Mouse (Mus musculus): ENCODE measurements at regions not wholly inside any gene's neighbourhood (a gene's known extent, or its start where the extent isn't known, plus 50 kb on each side); places are given as distances from the start of the nearest gene placed in this dataset.

GRCm38 (mm10) chr4:56102314-56102713, 570.0 kb upstream of the Klf4 start:
- Histone ChIP-seq H3K9me3 (ENCODE audit: control insufficient read depth, low read length) (no peaks in the 10 kb centered on the region), H3K27me3 (replicated peaks; ENCODE audit: control insufficient read depth, insufficient read depth, low read length) (no peaks in the 10 kb centered on the region), H3K4me1 (replicated peaks; ENCODE audit: control insufficient read depth, insufficient read depth, low read length) (no peaks in the 10 kb centered on the region), H3K4me2 (ENCODE audit: low read length) (no peak overlapping the region), H3K27ac (ENCODE audit: low read depth) (no peak overlapping the region), H3K4me3 (ENCODE audit: low read depth, low read length) (no peak overlapping the region), H3K9ac (ENCODE audit: low read length) (no peak overlapping the region), H3K36me3 (ENCODE audit: control insufficient read depth, insufficient read depth, low read length) (no peaks in the 10 kb centered on the region)
- ATAC-seq (replicated peaks; ENCODE audit: low FRiP score, low TSS enrichment, low read depth) = no peak
- DNase-seq (ENCODE audit: low spot score) = no peak
- WGBS = 85% methylated on average over 3 of the region's 3 CpGs

DNA sequence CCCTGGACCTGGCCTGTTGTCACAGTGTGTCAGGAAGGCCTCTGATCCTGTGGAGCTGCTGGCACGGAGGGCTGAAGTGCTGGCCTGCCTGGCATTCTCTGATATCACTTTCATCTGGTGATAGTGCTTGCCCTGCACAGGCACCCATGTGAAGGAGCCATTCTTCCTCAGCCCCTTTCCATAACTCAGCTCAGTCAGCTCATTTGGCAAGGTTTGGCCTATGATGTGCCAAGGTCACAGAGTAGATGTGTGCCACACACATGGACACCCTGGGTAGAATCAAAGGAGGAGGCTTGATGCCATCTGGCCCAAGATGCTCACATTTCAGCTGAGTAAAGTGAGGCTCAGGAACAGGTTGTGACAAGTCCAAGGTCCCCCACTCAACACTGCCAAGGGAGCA, 558.5 kb upstream of the Klf4 start:
- Histone ChIP-seq H3K4me3 (ENCODE audit: low read depth, low read length) (no peak overlapping the region), H3K27me3 (replicated peaks; ENCODE audit: control insufficient read depth, insufficient read depth, low read length) (no peaks in the 10 kb centered on the region), H3K4me1 (replicated peaks; ENCODE audit: control insufficient read depth, insufficient read depth, low read length) (no peaks in the 10 kb centered on the region), H3K9ac (ENCODE audit: low read length) (no peak overlapping the region), H3K4me2 (ENCODE audit: low read length) (no peak overlapping the region), H3K9me3 (ENCODE audit: control insufficient read depth, low read length) (no peaks in the 10 kb centered on the region), H3K27ac (ENCODE audit: low read depth) (no peak overlapping the region), H3K36me3 (ENCODE audit: control insufficient read depth, insufficient read depth, low read length) (no peaks in the 10 kb centered on the region)
- DNase-seq (ENCODE audit: low spot score) (no peak), ATAC-seq (replicated peaks; ENCODE audit: low FRiP score, low TSS enrichment, low read depth) (no peak)
- WGBS = 92% methylated on average over 1 of the region's 1 CpGs

DNA sequence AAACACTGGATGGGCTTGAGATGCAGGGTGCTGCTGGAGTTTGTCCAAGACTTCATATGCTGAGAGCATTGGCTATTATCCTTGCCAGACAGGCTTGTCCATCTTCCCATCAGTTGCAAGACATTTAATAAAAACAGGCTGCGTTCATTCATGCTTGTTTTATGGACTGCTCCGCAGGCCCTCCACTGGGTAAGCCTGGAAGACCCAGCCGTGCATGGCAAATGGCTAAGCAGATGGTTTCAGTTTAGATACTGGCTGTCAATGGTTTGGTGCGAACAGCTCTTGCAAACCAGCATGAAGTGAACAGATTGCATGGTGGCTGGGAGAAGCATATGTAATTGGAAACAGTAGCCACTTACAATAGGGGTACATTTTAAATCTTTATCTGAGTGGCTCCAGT, 556.4 kb upstream of the Klf4 start:
- WGBS = 57% methylated on average over 4 of the region's 4 CpGs
- ATAC-seq (replicated peaks; ENCODE audit: low FRiP score, low TSS enrichment, low read depth) = no peak

DNA sequence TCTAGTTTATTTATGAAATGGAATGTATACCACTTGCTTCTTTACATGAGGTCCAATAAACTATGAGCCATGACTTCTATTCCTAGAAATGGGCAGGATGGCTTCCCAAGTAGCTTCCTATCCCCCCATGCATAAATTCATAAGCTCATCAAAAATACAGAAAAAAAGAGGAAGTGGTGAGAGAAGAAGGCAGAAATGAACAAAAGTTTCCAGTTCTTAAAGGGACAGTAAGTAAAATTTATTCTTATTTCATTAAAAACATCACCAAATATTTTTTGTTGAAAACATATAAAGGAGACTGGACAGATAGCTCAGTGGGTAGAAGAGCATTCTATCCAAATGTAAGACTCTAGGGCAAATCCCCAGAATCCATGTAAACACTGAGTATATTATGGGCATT, 554.0 kb upstream of the Klf4 start:
- H3K4me1 ChIP-seq (replicated peaks; ENCODE audit: control insufficient read depth, insufficient read depth, low read length) = no peaks in the 10 kb centered on the region
- no peak overlapping the region for H3K9ac ChIP-seq (ENCODE audit: low read length)
- H3K27me3 ChIP-seq (replicated peaks; ENCODE audit: control insufficient read depth, insufficient read depth, low read length) = no peaks in the 10 kb centered on the region
- H3K27ac ChIP-seq (ENCODE audit: low read depth) = no peak overlapping the region
- H3K4me2 ChIP-seq (ENCODE audit: low read length) = no peak overlapping the region
- DNase-seq (ENCODE audit: low spot score) = no peak
- no peak overlapping the region for H3K4me3 ChIP-seq (ENCODE audit: low read depth, low read length)
- no peaks in the 10 kb centered on the region for H3K9me3 ChIP-seq (ENCODE audit: control insufficient read depth, low read length)
- no peaks in the 10 kb centered on the region for H3K36me3 ChIP-seq (ENCODE audit: control insufficient read depth, insufficient read depth, low read length)
- ATAC-seq (replicated peaks; ENCODE audit: low FRiP score, low TSS enrichment, low read depth) = no peak

More for the DNA sequence above, 556.4 kb upstream of the Klf4 start:
- no peaks in the 10 kb centered on the region for H3K27me3 ChIP-seq (replicated peaks; ENCODE audit: control insufficient read depth, insufficient read depth, low read length)
- H3K4me1 ChIP-seq (replicated peaks; ENCODE audit: control insufficient read depth, insufficient read depth, low read length) = no peaks in the 10 kb centered on the region
- H3K9me3 ChIP-seq (ENCODE audit: control insufficient read depth, low read length) = no peaks in the 10 kb centered on the region
- no peak overlapping the region for H3K4me3 ChIP-seq (ENCODE audit: low read depth, low read length)
- no peak overlapping the region for H3K4me2 ChIP-seq (ENCODE audit: low read length)
- no peak overlapping the region for H3K27ac ChIP-seq (ENCODE audit: low read depth)
- no peak overlapping the region for H3K9ac ChIP-seq (ENCODE audit: low read length)
- H3K36me3 ChIP-seq (ENCODE audit: control insufficient read depth, insufficient read depth, low read length) = no peaks in the 10 kb centered on the region
- no peak for DNase-seq (ENCODE audit: low spot score)

DNA sequence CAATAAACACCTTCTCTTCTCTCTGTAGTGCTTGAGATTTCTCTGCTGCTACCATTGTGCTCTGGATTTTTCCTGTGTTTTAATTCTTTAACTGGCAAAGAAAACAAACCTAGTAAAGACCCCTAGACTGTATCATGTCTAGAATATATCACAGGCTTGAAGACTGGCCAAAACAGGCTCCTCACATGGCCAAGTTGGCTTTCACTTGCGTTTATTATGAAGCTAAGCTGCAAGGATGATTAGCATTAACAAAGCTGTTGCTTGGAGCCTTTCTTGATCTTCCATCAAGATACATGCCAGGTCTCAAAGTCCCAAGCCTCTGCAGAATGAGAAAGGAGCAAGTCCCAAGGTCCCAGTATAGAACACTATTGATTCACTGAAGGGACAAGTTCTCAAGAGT, 551.9 kb upstream of the Klf4 start:
- Histone ChIP-seq H3K36me3 (ENCODE audit: control insufficient read depth, insufficient read depth, low read length) (no peaks in the 10 kb centered on the region), H3K27ac (ENCODE audit: low read depth) (no peak overlapping the region), H3K4me1 (replicated peaks; ENCODE audit: control insufficient read depth, insufficient read depth, low read length) (no peaks in the 10 kb centered on the region), H3K27me3 (replicated peaks; ENCODE audit: control insufficient read depth, insufficient read depth, low read length) (no peaks in the 10 kb centered on the region), H3K4me2 (ENCODE audit: low read length) (no peak overlapping the region), H3K4me3 (ENCODE audit: low read depth, low read length) (no peak overlapping the region), H3K9me3 (ENCODE audit: control insufficient read depth, low read length) (no peaks in the 10 kb centered on the region), H3K9ac (ENCODE audit: low read length) (no peak overlapping the region)
- DNase-seq (ENCODE audit: low spot score) (no peak), ATAC-seq (replicated peaks; ENCODE audit: low FRiP score, low TSS enrichment, low read depth) (no peak)
- 69% methylated on average over 1 of the region's 1 CpGs for WGBS

- no peak overlapping the region for H3K27ac ChIP-seq (ENCODE audit: low read depth)
- WGBS = 64% methylated on average over 5 of the region's 5 CpGs
- H3K27me3 ChIP-seq (replicated peaks; ENCODE audit: control insufficient read depth, insufficient read depth, low read length) = no peaks in the 10 kb centered on the region
- H3K9ac ChIP-seq (ENCODE audit: low read length) = no peak overlapping the region
- no peak for ATAC-seq (replicated peaks; ENCODE audit: low FRiP score, low TSS enrichment, low read depth)
- H3K36me3 ChIP-seq (ENCODE audit: control insufficient read depth, insufficient read depth, low read length) = no peaks in the 10 kb centered on the region
- no peak for DNase-seq (ENCODE audit: low spot score)
- no peaks in the 10 kb centered on the region for H3K9me3 ChIP-seq (ENCODE audit: control insufficient read depth, low read length)
- no peak overlapping the region for H3K4me2 ChIP-seq (ENCODE audit: low read length)
- no peak overlapping the region for H3K4me3 ChIP-seq (ENCODE audit: low read depth, low read length)
- H3K4me1 ChIP-seq (replicated peaks; ENCODE audit: control insufficient read depth, insufficient read depth, low read length) = no peaks in the 10 kb centered on the region
Observed at GRCm38 (mm10) chr4:56082411-56082810, 550.1 kb upstream of the Klf4 start.

- H3K36me3 ChIP-seq (ENCODE audit: control insufficient read depth, insufficient read depth, low read length) = no peaks in the 10 kb centered on the region
- H3K4me3 ChIP-seq (ENCODE audit: low read depth, low read length) = no peak overlapping the region
- H3K27me3 ChIP-seq (replicated peaks; ENCODE audit: control insufficient read depth, insufficient read depth, low read length) = no peaks in the 10 kb centered on the region
- no peak overlapping the region for H3K4me2 ChIP-seq (ENCODE audit: low read length)
- H3K4me1 ChIP-seq (replicated peaks; ENCODE audit: control insufficient read depth, insufficient read depth, low read length) = no peaks in the 10 kb centered on the region
- H3K9me3 ChIP-seq (ENCODE audit: control insufficient read depth, low read length) = no peaks in the 10 kb centered on the region
- no peak for DNase-seq (ENCODE audit: low spot score)
- no peak for ATAC-seq (replicated peaks; ENCODE audit: low FRiP score, low TSS enrichment, low read depth)
- no peak overlapping the region for H3K27ac ChIP-seq (ENCODE audit: low read depth)
- 71% methylated on average over 3 of the region's 3 CpGs for WGBS
- H3K9ac ChIP-seq (ENCODE audit: low read length) = no peak overlapping the region
Observed at GRCm38 (mm10) chr4:56080960-56081359, 548.7 kb upstream of the Klf4 start.

DNA sequence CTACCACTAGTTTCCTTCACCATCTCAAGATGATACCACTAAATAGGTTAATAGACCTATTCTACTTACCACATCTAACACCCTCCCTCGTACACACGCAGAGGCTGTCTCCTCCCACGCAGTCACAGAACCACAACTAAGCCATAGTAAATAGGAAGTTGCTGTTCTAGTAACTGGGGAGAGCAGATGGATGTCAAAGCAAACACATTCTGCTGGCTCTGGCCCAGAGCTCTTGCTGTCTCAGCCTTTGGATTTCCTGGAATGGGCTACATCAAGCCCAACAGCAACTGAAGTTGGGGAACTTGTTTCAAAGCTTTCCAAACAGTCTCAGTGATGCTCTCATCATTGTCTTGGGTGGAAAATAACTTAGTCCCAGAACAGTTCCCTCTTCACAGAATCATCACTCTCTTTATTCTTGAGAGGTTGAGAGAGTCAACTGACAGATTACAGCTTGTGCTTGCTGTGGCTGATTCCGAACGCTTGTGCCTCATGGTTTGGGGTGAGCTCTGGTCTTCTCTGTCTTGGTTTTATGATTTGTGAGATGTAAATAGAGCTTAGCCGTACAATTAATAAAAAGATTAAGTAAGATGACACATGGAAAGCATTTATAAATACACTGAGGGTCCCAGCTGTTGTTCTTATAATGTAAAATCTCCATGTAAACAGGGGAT, 538.5 kb upstream of the Klf4 start:
- WGBS = 75% methylated on average over 6 of the region's 6 CpGs
- ATAC-seq (replicated peaks; ENCODE audit: low FRiP score, low TSS enrichment, low read depth) (no peak), DNase-seq (ENCODE audit: low spot score) (no peak)

DNA sequence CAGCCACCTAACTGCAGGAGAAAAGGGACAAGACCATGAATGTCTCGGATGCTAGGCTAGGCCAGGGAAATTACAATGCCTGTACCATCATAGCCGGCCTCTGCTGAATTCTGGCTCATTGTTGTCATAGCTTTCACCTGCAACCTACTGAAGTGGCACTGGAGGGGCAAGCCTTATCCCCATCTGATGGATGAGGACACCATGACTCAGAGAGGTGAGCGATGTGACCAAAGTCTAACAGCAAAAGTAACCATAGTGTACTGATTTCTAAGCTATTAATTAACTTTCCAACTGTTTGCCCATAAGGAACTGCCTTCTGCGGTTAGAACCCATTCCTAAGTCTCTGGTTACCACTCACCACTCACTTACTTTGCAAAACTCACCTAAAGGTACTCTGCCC, 536.6 kb upstream of the Klf4 start:
- no peaks in the 10 kb centered on the region for H3K9me3 ChIP-seq (ENCODE audit: control insufficient read depth, low read length)
- no peak overlapping the region for H3K4me2 ChIP-seq (ENCODE audit: low read length)
- DNase-seq (ENCODE audit: low spot score) (no peak), ATAC-seq (replicated peaks; ENCODE audit: low FRiP score, low TSS enrichment, low read depth) (no peak)
- H3K27me3 ChIP-seq (replicated peaks; ENCODE audit: control insufficient read depth, insufficient read depth, low read length) = no peaks in the 10 kb centered on the region
- H3K36me3 ChIP-seq (ENCODE audit: control insufficient read depth, insufficient read depth, low read length) = no peaks in the 10 kb centered on the region
- no peaks in the 10 kb centered on the region for H3K4me1 ChIP-seq (replicated peaks; ENCODE audit: control insufficient read depth, insufficient read depth, low read length)
- H3K4me3 ChIP-seq (ENCODE audit: low read depth, low read length) = no peak overlapping the region
- no peak overlapping the region for H3K9ac ChIP-seq (ENCODE audit: low read length)
- H3K27ac ChIP-seq (ENCODE audit: low read depth) = no peak overlapping the region
- WGBS = 86% methylated on average over 4 of the region's 4 CpGs

More for the DNA sequence above, 538.5 kb upstream of the Klf4 start:
- Histone ChIP-seq H3K4me2 (ENCODE audit: low read length) (no peak overlapping the region), H3K9ac (ENCODE audit: low read length) (no peak overlapping the region), H3K27ac (ENCODE audit: low read depth) (no peak overlapping the region), H3K4me3 (ENCODE audit: low read depth, low read length) (no peak overlapping the region), H3K36me3 (ENCODE audit: control insufficient read depth, insufficient read depth, low read length) (no peaks in the 10 kb centered on the region), H3K27me3 (replicated peaks; ENCODE audit: control insufficient read depth, insufficient read depth, low read length) (no peaks in the 10 kb centered on the region), H3K4me1 (replicated peaks; ENCODE audit: control insufficient read depth, insufficient read depth, low read length) (no peaks in the 10 kb centered on the region), H3K9me3 (ENCODE audit: control insufficient read depth, low read length) (no peaks in the 10 kb centered on the region)

Data from intestine, embryonic 14.5 days (tissue).